Mouse (Mus musculus) brain, embryonic 14.5 days (tissue): ENCODE results near the gene Usp48. TPM values are rescaled to one million over a fixed set of nuclear protein-coding genes. Genes with fewer than 3 reads are reported as not detected.
"Not testable (repeated sequence)": the region's sequence is repeated elsewhere in the genome, so short reads cannot be mapped to it uniquely, and the experiment has no call there.

Experiments
- DNase-seq: peaks from one replicate; pipeline ENCODE4 v3.0.0-alpha.2; 2011; ENCODE audit warnings: low read depth
- CTCF ChIP-seq: fragments of 200-500 bp; IDR thresholded peaks from 2 replicates; pipeline ENCODE4 v1.5.1; 2012; ENCODE audit warnings: inconsistent platforms, mild to moderate bottlenecking, moderate library complexity, borderline replicate concordance; ENCODE audit not compliant: insufficient read depth, insufficient read length; ENCODE audit errors: extremely low read depth
- POLR2A ChIP-seq: fragments of 200-500 bp; IDR thresholded peaks from 2 replicates; pipeline ENCODE4 v1.6.1; 2012; ENCODE audit warnings: mild to moderate bottlenecking, inconsistent platforms, borderline replicate concordance; ENCODE audit not compliant: poor library complexity, insufficient read depth, insufficient read length, severe bottlenecking; ENCODE audit errors: extremely low read depth
- polyA plus RNA-seq: library from polyadenylated mRNA; depleted of rRNA; stranded (reverse); fragments of >200 nt; gene quantifications from 2 replicates; pipeline ENCODE4 v1.2.3, GENCODE M21; 2012; rRNA removed

Usp48 gene
- 134 and 146 TPM in 2 replicates for polyA plus RNA-seq

DNA sequence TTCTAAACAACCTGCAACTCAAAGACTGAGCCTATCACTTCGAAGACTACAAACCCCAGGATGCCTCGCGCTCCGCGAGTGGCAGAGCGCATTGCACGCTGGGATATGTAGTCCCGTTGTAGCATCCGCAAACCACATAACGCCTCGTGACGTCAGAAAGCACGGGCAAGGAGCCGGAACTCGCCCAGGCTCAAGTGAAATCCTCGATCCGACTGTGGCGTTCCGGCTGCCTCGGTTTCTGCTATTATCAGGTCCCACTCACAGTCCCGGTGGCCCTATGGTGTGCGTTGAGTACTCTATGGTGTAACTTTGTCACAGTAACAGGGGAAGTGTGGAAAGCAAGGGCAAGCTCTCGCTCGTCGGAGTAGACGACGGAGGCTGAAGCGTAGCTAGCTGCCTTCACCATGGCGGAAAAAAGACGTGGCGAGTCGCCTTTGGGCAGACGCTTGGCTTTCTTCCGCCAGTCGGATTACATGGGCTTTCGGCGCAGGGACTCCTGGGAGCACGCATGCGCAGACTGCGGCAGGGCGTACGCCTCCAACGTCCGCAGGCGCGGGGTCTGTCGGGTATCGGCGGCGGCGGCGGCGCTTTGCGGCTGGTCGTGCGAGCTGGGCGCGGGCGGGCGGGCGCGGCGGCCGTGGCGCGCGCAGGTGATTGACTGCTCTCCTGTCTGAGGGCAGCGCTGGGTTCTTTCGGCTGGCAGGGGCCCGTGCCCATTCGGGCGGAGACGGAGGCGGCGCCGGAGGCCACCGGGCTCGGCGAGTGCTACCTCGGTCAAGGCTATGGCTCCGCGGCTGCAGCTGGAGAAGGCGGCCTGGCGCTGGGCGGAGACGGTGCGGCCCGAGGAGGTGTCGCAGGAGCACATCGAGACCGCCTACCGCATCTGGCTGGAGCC lies at the start of gene Usp48:
Usp48 (plus strand) TSS at position 155 of the 895 bp plus-strand sequence.
- TF ChIP-seq CTCF, result no peak
- TF ChIP-seq POLR2A, result peak; percentile 56
- DNase-seq, result peak; percentile 99

DNA sequence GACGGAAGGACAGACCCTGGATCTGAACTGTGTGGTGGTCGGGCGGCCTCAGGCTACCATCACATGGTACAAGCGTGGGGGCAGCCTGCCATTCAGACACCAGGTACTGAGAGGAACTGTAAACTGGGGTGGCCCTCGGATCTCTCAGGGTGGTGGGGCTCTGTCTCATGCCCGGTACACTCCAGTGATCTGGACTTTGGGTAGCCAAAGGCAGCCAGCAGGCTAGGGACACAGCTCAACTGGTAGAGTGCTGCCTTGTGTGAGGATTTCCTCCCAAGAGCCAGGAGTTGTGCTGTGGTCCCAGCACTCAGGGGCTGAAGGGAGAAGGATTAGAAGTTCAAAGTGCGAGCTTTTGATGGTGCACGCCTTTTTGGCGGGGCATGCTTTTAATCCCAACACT lies 48.0 kb upstream of the Usp48 start:
- no peak for DNase-seq
- TF ChIP-seq CTCF, result no peak
- no peak for TF ChIP-seq POLR2A

DNA sequence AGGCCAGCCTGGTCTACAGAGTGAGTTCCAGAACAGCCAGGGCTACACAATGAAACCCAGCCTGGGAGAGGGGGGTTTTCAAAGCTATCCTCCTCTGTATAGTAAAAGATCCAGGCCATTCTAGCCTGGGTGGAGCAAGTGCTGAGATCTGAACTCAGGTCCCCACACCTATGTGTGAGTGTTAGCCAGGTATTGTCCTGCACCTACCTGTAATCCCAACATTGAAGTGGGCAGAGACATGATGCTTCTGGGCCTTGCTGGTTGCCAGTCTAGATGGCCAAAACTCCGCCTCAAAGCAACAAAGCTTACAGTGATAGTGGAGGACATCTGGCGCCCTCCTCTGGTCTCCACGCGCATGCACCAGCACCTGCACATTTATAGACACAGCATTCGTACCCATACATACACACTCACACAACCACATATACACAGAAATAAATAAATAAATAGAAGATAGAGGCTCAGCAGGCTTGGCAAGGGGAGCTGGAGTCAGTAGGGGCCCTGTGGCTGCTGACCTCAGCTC lies 47.5 kb upstream of the Usp48 start:
- peak; percentile 73 for DNase-seq
- TF ChIP-seq POLR2A (no peak), CTCF (peak; percentile 70)

GRCm38 (mm10) chr4:137553466-137553865 lies 40.1 kb upstream of the Usp48 start:
- no peak for DNase-seq
- TF ChIP-seq CTCF, result no peak
- TF ChIP-seq POLR2A, result no peak

DNA sequence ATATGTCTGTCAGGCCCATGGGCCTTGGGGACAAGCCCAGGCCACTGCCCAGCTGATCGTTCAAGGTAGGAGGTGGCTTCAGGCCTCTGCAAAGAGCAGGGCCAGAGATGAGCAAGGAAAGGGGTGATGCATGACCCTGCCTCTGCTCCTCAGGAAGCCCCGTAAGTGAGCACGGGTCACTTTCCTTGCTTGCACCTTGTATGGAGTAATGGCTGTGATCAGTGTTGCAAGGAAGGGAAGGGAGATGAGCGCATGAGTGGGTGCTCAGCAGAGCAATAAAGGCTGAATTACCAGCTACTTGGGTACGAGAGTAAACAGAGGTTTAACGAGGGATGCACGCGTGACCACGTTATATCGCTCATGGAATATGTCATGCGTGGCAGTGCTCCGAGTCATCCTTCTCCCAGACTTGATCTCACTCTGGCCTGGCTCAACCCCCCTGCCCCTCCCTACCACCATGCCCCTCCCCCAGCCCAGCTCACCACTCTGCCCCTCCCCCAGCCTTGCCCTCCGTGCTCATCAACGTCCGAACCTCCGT lies 36.8 kb upstream of the Usp48 start:
- TF ChIP-seq POLR2A (no peak), CTCF (no peak)

GRCm38 (mm10) chr4:137569873-137570272 lies 23.7 kb upstream of the Usp48 start:
- no peak for TF ChIP-seq CTCF
- no peak for TF ChIP-seq POLR2A
- no peak for DNase-seq

More for the DNA sequence above, 36.8 kb upstream of the Usp48 start:
- no peak for DNase-seq

DNA sequence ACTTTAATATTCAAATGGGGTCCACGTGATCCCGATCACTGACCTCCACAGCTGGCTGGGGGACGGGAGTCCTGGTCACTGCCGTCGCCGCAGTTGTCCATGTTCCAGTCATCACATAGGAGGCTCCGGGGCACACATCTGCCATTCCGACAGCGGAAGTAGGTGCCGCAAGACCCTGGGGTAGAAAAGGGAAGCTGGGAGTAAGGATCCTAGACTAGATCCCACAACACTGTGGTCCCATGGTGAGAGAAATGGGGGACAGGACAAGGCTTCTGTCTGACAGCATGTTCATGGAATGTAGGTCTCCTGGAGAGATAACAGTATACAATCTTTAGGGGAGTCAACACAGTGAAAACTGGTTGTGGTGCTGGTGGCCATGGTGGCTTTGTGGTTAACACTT lies 19.1 kb upstream of the Usp48 start, which contains the start of gene Ldlrad2:
Ldlrad2 (minus strand) TSS at position 101 of the 400 bp plus-strand sequence.
- TF ChIP-seq CTCF (no peak), POLR2A (no peak)

GRCm38 (mm10) chr4:137577486-137577885 lies 16.1 kb upstream of the Usp48 start:
- TF ChIP-seq POLR2A (no peak), CTCF (no peak)
- DNase-seq, result no peak

More for the DNA sequence above, 19.1 kb upstream of the Usp48 start, which contains the start of gene Ldlrad2:
- no peak for DNase-seq

DNA sequence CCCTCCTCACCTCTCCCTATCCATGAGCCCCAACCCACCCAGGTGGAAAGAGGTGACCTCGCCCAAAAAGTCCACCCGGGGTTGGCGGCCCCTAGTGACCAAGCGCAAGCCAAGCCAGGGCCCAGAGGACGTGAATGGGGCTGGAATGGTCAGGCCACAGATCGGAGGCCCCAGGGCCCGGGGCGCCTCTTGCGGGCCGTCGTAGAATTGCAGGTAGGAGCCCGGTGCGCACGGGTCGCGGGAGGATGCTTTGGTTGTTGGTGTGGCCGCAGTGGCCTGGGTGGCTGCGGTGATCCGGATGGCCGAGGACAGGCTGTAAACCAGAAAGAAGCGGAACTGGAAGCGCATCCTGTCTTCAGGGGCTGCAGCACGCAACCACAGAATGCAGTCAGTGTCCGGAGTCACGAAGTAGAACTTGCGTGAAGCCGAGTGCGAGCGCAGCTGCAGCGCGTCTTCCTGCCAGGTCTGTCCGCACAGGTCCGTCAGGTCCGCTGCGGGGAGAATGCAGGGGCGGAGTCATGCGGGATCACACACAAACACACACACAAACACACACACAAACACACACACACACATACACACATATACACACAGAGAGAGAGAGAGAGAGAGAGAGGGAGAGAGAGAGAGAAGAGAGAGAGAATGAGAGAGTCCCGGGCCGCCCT lies 15.2 kb upstream of the Usp48 start:
- peak; percentile 75 for TF ChIP-seq CTCF
- TF ChIP-seq POLR2A, result no peak
- peak; percentile 41 for DNase-seq

DNA sequence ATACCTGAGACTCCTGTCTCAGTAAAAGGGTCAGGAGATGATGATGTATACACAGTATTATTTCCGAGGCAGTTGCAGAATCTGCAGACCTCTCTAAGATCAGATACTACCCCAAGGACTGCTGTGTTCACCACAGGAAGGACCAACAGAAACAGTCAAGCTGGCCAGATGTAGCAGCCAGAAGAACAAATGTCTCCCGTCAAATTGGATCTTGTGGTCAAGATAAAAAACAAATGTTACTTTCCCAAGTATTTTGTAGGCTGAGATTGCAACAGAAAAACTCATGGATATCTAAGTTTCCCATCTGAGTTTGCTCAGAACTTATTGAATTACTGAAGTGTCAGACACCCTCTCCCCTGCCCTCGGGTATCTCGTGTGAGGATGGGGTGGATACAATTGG lies 13.8 kb upstream of the Usp48 start:
- no peak for DNase-seq
- TF ChIP-seq POLR2A (no peak), CTCF (no peak)

DNA sequence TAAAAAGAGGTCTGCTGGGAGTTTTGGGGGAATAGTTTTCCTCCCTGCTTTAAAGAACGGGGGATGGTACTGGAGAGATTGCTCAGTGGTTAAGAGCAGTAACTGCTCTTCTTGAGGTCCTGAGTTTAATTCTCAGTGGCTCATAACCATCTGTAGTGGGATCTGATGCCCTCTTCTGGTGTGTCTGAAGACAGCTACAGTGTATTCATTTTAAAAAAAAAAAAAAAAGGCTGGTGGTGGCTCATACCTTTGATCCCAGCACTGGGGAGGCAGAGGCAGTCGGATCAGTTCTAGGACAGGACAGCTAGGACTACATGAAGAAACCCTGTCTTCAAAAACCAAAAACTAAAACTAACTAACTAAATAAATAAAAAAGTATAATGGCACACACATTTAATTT lies 13.3 kb upstream of the Usp48 start:
- DNase-seq, result no peak
- TF ChIP-seq CTCF, result no peak
- TF ChIP-seq POLR2A, result no peak

- TF ChIP-seq POLR2A (no peak), CTCF (peak; percentile 39; the same call in 1 of the 2 replicates)
- no peak for DNase-seq
Measured at GRCm38 (mm10) chr4:137581815-137582214, 11.7 kb upstream of the Usp48 start.

DNA sequence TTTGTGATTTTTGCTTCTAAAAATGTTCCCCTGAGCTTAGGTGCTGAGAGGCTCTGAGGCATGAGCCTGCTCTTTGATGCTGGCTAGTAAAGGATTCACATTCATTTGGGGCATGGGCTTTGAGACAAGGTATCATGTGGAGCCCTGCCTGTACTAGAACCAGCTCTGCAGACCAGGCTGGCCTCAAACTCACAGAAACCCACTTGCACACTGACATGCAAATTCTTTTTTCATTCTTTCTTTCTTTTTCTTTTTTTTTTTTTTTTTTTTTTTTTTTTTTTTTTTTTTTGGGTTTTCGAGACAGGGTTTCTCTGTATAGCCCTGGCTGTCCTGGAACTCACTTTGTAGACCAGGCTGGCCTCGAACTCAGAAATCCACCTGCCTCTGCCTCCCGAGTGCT lies 4.5 kb upstream of the Usp48 start:
- not testable (repeated sequence) for DNase-seq
